22 mouse cellular contexts compared by ENCODE assay signal in genomic region chr10:73147543-73147942, GRCm38 (mm10). TPM values are rescaled to one million over a fixed set of nuclear protein-coding genes. Genes with fewer than 3 reads are reported as not detected.
"Had no signal": no experiment of that assay in that cellular context is flagged by ENCODE, and none has a peak within 500 bp of the region (broad histone marks: within the 10 kb centered on the region; RNA-seq: fewer than 3 reads in every experiment).

No protein-coding gene starts in this region.

- H3K27ac ChIP-seq: gastrocnemius, adult 2 months; heart, embryonic 10.5 days; hindbrain, embryonic 13.5 days; hindbrain, embryonic 15.5 days; intestine, embryonic 15.5 days; layer of hippocampus, adult 2 months; left cerebral cortex, adult 2 months; limb, embryonic 10.5 days; limb, embryonic 12.5 days had no signal

- H3K4me1 ChIP-seq: heart, embryonic 10.5 days; heart, embryonic 12.5 days; hindbrain, embryonic 13.5 days; hindbrain, embryonic 15.5 days; intestine, embryonic 15.5 days; limb, embryonic 10.5 days; limb, embryonic 12.5 days had no signal

- DNase-seq: gastrocnemius, adult 2 months; gastrocnemius, postnatal 10 days; gastrocnemius, postnatal 25 days; heart, postnatal 4 days; kidney, adult 18-20 months; kidney, adult 8-10 months; kidney, postnatal 10 days; kidney, postnatal 25 days; kidney, postnatal 4 days; liver had no signal

- H3K27me3 ChIP-seq: heart, embryonic 12.5 days; hindbrain, embryonic 13.5 days; hindbrain, embryonic 15.5 days; intestine, embryonic 15.5 days; limb, embryonic 12.5 days had no signal

- H3K36me3 ChIP-seq: heart, embryonic 10.5 days; heart, embryonic 12.5 days; hindbrain, embryonic 13.5 days; hindbrain, embryonic 15.5 days; intestine, embryonic 15.5 days; limb, embryonic 10.5 days; limb, embryonic 12.5 days had no signal

- H3K9me3 ChIP-seq: heart, embryonic 10.5 days; heart, embryonic 12.5 days; hindbrain, embryonic 13.5 days; hindbrain, embryonic 15.5 days; intestine, embryonic 15.5 days; limb, embryonic 10.5 days; limb, embryonic 12.5 days had no signal

- H3K4me2 ChIP-seq: heart, embryonic 12.5 days; hindbrain, embryonic 13.5 days; hindbrain, embryonic 15.5 days; intestine, embryonic 15.5 days; limb, embryonic 12.5 days had no signal

- H3K4me3 ChIP-seq: gastrocnemius, adult 2 months; heart, embryonic 10.5 days; heart, embryonic 12.5 days; hindbrain, embryonic 13.5 days; hindbrain, embryonic 15.5 days; intestine, embryonic 15.5 days; layer of hippocampus, adult 2 months; left cerebral cortex, adult 2 months; limb, embryonic 10.5 days; limb, embryonic 12.5 days had no signal

- H3K9ac ChIP-seq: heart, embryonic 12.5 days; hindbrain, embryonic 13.5 days; hindbrain, embryonic 15.5 days; intestine, embryonic 15.5 days; limb, embryonic 12.5 days had no signal

- ATAC-seq: inflammation-experienced regulatory T-cells, adult 6 months; intestine, embryonic 15.5 days; intestine, postnatal 0 days had no signal

RNA-seq across cellular contexts. Expression of gene Pcdh15, which starts 48.4 kb away (rescaled TPM):
- total RNA-seq: granulocyte monocyte progenitor cell, adult 5-6 weeks had no signal
